Mouse (Mus musculus): ENCODE measurements around the gene Csrp3.

GRCm38 (mm10) chr7:48867576-48867975 lies 19.7 kb upstream of the Csrp3 start:
- TF ChIP-seq BHLHE40 (IDR thresholded peaks at IDR 0.05; ENCODE audit: borderline replicate concordance, low read depth, low read length) (no peak), E2F4 (IDR thresholded peaks at IDR 0.05; ENCODE audit: borderline replicate concordance, low read depth, low read length) (no peak), CTCF (IDR thresholded peaks at IDR 0.05 in 2 of 3, conservative IDR thresholded peaks at IDR 0.05 in 1 of 3; ENCODE audit: control insufficient read depth in 1 of 3, insufficient read depth in 1 of 3, low read depth in 2 of 3, low read length in 3 of 3, poor library complexity in 1 of 3, severe bottlenecking in 1 of 3) (no peak), USF2 (IDR thresholded peaks at IDR 0.05; ENCODE audit: borderline replicate concordance in 1 of 2, insufficient read depth in 1 of 2, low read depth in 1 of 2, low read length in 2 of 2) (no peak), RAD21 (IDR thresholded peaks at IDR 0.05; ENCODE audit: low read depth, low read length) (no peak), TCF12 (IDR thresholded peaks at IDR 0.05; ENCODE audit: low read depth, low read length) (no peak), POLR2A (IDR thresholded peaks at IDR 0.05; ENCODE audit: control insufficient read depth in 1 of 2, insufficient read depth in 1 of 2, low read depth in 1 of 2, low read length in 2 of 2, poor library complexity in 1 of 2) (no peak), ZNF384 (IDR thresholded peaks at IDR 0.05; ENCODE audit: low read depth, low read length) (no peak), HCFC1 (IDR thresholded peaks at IDR 0.05; ENCODE audit: low read depth, low read length) (no peak), CHD1 (IDR thresholded peaks at IDR 0.05; ENCODE audit: low read depth, low read length) (no peak)
